Mouse (Mus musculus) small intestine, adult 2 months (tissue): ENCODE results near the gene Lyz1.

Source experiments
- CTCF ChIP-seq: fragments of 200-500 bp; IDR thresholded peaks from 2 replicates; pipeline ENCODE4 v1.5.1; 2012; ENCODE audit warnings: low read depth, mild to moderate bottlenecking, control low read depth, inconsistent platforms, low read length, moderate library complexity, mixed read lengths; ENCODE audit not compliant: insufficient replicate concordance, insufficient read length; ENCODE audit errors: extremely low read depth
- POLR2A ChIP-seq: fragments of 200-500 bp; IDR thresholded peaks from 2 replicates; pipeline ENCODE4 v1.6.1; 2012; ENCODE audit warnings: low read depth, mild to moderate bottlenecking, control low read depth, inconsistent platforms, low read length, moderate library complexity

GRCm38 (mm10) chr10:117283871-117284577 lies 8.6 kb downstream of the Lyz1 start:
- TF ChIP-seq POLR2A: no peak
- no peak for TF ChIP-seq CTCF
